Mouse (Mus musculus): ENCODE measurements around the gene Ppp1r1b. TPM values are rescaled to one million over a fixed set of nuclear protein-coding genes. Genes with fewer than 3 reads are reported as not detected.
A peak's percentile ranks its signal among the peaks of the same experiment; 100 is the strongest.

Gene Ppp1r1b
- polyA plus RNA-seq, 1 experiment from 2014 or later = 2.9 TPM

- ATAC-seq = no peak
- H3K27ac ChIP-seq (ENCODE audit: low read length) = peak overlapping the region; percentile 81
- H3K27me3 ChIP-seq (ENCODE audit: control insufficient read depth, insufficient read depth, low read depth, low read length) = peaks cover 60% of the 10 kb centered on the region
- peak overlapping the region; percentile 98 for H3K4me2 ChIP-seq (ENCODE audit: low read length)
- H3K4me1 ChIP-seq (ENCODE audit: control insufficient read depth, insufficient read depth, low read length) = peaks cover 5% of the 10 kb centered on the region
- H3K36me3 ChIP-seq (ENCODE audit: control insufficient read depth, insufficient read depth, low read length) = no peaks in the 10 kb centered on the region
- H3K9ac ChIP-seq (ENCODE audit: low read depth, low read length) = peak overlapping the region; percentile 66; the same call in 1 of the 2 replicates
- 8% methylated on average over 11 of the region's 11 CpGs for WGBS
- no peaks in the 10 kb centered on the region for H3K9me3 ChIP-seq (replicated peaks; ENCODE audit: control insufficient read depth, low read length, poor library complexity, severe bottlenecking)
- peak overlapping the region; percentile 62 for H3K4me3 ChIP-seq (ENCODE audit: low read depth, low read length)
Observed at GRCm38 (mm10) chr11:98339679-98340287, 8.4 kb upstream of the Ppp1r1b start.

GRCm38 (mm10) chr11:98340597-98340996, 7.6 kb upstream of the Ppp1r1b start:
- Histone ChIP-seq H3K27me3 (ENCODE audit: control insufficient read depth, insufficient read depth, low read depth, low read length) (peaks cover 54% of the 10 kb centered on the region), H3K4me2 (ENCODE audit: low read length) (no peak overlapping the region), H3K27ac (ENCODE audit: low read length) (no peak overlapping the region), H3K9ac (ENCODE audit: low read depth, low read length) (no peak overlapping the region), H3K4me1 (ENCODE audit: control insufficient read depth, insufficient read depth, low read length) (peaks cover 7% of the 10 kb centered on the region), H3K9me3 (replicated peaks; ENCODE audit: control insufficient read depth, low read length, poor library complexity, severe bottlenecking) (no peaks in the 10 kb centered on the region), H3K36me3 (ENCODE audit: control insufficient read depth, insufficient read depth, low read length) (no peaks in the 10 kb centered on the region), H3K4me3 (ENCODE audit: low read depth, low read length) (no peak overlapping the region)
- no peak for ATAC-seq
- 4% methylated on average over 4 of the region's 4 CpGs for WGBS

GRCm38 (mm10) chr11:98341174-98341573, 7.0 kb upstream of the Ppp1r1b start:
- Histone ChIP-seq H3K27me3 (ENCODE audit: control insufficient read depth, insufficient read depth, low read depth, low read length) (peaks cover 51% of the 10 kb centered on the region), H3K4me3 (ENCODE audit: low read depth, low read length) (no peak overlapping the region), H3K4me1 (ENCODE audit: control insufficient read depth, insufficient read depth, low read length) (peaks cover 7% of the 10 kb centered on the region), H3K27ac (ENCODE audit: low read length) (no peak overlapping the region), H3K4me2 (ENCODE audit: low read length) (no peak overlapping the region), H3K36me3 (ENCODE audit: control insufficient read depth, insufficient read depth, low read length) (no peaks in the 10 kb centered on the region), H3K9me3 (replicated peaks; ENCODE audit: control insufficient read depth, low read length, poor library complexity, severe bottlenecking) (no peaks in the 10 kb centered on the region), H3K9ac (ENCODE audit: low read depth, low read length) (no peak overlapping the region)
- ATAC-seq = no peak
- 69% methylated on average over 4 of the region's 4 CpGs for WGBS

DNA sequence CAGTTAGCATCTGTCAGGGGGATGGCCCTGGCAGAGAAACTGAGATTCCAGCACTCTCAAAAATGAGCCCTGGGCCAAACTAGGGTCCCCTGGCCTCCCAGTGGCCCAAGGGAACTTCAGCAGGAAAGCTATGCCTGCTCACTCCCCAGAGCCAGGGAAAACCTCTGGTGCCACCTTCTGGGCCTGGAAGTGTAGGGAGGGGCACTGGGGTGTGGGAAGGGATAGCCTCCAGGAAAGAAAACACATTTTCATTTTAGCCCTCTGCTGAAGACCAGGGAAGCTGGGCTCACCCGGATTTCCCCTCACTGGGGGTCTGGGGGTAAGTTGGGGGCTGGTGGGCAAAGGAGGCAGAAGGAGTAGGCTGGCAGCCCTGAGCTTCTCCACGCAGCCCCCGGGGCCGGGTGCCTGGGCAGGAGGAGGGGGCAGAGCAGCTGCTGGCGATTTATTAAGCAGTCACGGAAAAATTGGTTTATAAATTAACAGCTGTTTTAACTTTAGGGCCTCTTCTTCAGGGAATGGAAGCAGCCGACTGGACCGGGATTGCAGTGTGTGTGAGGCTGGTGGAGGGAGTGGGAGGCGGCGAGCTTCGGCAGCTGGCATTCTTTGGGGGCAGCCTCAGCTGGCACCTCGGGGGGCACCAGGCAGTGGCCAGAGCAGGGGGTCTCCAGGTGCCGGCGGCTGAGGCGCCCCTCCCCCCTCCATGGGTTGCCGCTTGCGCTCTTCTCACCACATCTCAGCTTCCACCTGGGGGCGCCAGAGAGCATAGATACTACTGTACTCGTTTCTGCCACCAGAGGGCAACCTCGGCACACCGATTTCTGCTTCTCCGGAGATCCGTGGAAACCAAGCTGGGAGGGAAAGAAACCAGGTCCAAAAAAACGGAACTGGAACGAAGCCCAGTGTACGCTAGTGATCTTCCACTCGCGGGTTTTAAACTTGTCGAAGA, 5.9 kb upstream of the Ppp1r1b start:
- ATAC-seq = peak; percentile 32; the same call in 1 of the 2 replicates
- H3K4me3 ChIP-seq (ENCODE audit: low read depth, low read length) = peak overlapping the region; percentile 26
- WGBS = under 1% methylated on average over 26 of the region's 29 CpGs
- peaks cover 52% of the 10 kb centered on the region for H3K27me3 ChIP-seq (ENCODE audit: control insufficient read depth, insufficient read depth, low read depth, low read length)
- peak overlapping the region; percentile 55 for H3K4me2 ChIP-seq (ENCODE audit: low read length)
- H3K36me3 ChIP-seq (ENCODE audit: control insufficient read depth, insufficient read depth, low read length) = no peaks in the 10 kb centered on the region
- H3K9me3 ChIP-seq (replicated peaks; ENCODE audit: control insufficient read depth, low read length, poor library complexity, severe bottlenecking) = no peaks in the 10 kb centered on the region
- no peak overlapping the region for H3K27ac ChIP-seq (ENCODE audit: low read length)
- H3K9ac ChIP-seq (ENCODE audit: low read depth, low read length) = peak overlapping the region; percentile 27
- peaks cover 7% of the 10 kb centered on the region for H3K4me1 ChIP-seq (ENCODE audit: control insufficient read depth, insufficient read depth, low read length)

DNA sequence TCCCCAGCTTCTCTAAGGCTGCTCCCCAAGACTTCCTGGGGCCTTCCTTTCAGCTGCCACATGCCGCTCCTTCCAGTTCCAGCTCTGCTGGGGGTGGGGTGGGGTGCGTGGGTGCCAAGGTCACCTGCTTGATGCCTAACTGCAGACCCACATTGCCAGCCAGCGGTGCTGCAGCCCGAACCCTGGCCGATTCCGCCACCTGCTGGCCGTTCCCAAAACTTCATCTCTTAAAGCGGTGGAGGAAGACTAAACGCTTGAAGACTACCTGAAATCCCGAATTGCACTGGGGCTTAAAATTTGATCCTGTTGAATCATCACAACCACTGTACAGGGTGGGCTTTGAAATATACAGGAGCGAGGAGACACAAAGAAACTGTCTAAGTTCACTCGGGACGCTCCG, 3.0 kb upstream of the Ppp1r1b start:
- peaks cover 15% of the 10 kb centered on the region for H3K4me1 ChIP-seq (ENCODE audit: control insufficient read depth, insufficient read depth, low read length)
- no peaks in the 10 kb centered on the region for H3K9me3 ChIP-seq (replicated peaks; ENCODE audit: control insufficient read depth, low read length, poor library complexity, severe bottlenecking)
- H3K36me3 ChIP-seq (ENCODE audit: control insufficient read depth, insufficient read depth, low read length) = no peaks in the 10 kb centered on the region
- peaks cover 55% of the 10 kb centered on the region for H3K27me3 ChIP-seq (ENCODE audit: control insufficient read depth, insufficient read depth, low read depth, low read length)
- H3K9ac ChIP-seq (ENCODE audit: low read depth, low read length) = peak overlapping the region; percentile 11; the same call in 1 of the 2 replicates
- H3K4me3 ChIP-seq (ENCODE audit: low read depth, low read length) = 0 out of 2 replicates have a peak overlapping the region, but pooled peaks have one; percentile 7
- ATAC-seq = no peak
- under 1% methylated on average over 14 of the region's 14 CpGs for WGBS
- H3K27ac ChIP-seq (ENCODE audit: low read length) = no peak overlapping the region
- peak overlapping the region; percentile 48 for H3K4me2 ChIP-seq (ENCODE audit: low read length)

DNA sequence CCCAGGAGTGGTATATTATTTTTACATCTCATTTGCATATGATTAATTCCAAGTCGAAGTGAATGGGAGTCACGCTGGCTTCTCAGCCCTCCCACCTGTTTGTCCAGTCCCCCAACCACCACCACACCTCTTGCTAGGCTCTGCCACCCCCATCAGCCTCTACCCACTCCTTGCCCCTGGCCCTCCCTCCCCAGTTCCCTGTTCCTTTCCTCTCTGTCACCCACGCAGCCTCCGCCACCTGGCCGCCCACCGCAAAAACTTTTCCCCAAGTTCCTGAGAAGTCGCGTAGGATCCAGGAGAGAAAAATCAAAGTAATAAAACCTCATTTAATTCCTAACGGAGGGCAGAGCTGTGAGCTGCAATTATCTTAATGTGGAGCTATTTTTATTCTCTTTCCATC, 2.0 kb upstream of the Ppp1r1b start:
- peaks cover 15% of the 10 kb centered on the region for H3K4me1 ChIP-seq (ENCODE audit: control insufficient read depth, insufficient read depth, low read length)
- 6% methylated on average over 9 of the region's 9 CpGs for WGBS
- ATAC-seq = no peak

DNA sequence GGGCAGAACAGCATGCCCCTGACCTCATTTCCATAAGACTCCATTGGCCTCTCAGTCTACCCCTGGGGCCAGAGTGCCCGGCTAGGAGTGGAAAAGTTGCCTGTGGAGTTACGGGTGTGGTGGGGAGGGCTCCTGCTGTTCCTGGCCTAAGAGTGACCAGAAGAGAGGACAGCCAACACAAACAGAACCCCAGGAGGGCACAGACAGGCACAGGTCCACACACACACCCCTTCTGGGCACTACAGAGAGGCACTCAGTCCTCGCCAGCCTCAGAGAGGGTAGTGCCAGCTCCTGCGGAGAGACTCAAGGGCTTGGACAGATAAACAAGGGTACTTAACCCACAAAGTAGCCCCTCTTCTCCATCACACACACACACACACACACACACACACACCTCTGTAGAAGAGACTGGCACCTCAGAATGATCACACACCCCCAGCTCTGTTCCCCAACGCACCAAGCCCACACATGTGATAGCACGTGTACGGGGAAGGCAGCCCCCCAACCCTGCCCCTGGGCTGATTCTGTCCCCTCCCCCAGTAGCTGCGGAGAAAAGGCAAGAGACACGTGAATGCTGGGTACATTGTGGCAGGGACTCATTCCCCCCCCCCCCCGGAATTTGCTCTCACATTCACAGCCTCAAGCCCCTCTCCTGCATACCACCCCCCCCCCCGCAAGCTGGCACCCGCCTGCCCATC, 670 bp upstream of the Ppp1r1b start:
- Histone ChIP-seq H3K9ac (ENCODE audit: low read depth, low read length) (0 out of 2 replicates have a peak overlapping the region, but pooled peaks have one; percentile 70), H3K27ac (ENCODE audit: low read length) (no peak overlapping the region), H3K36me3 (ENCODE audit: control insufficient read depth, insufficient read depth, low read length) (no peaks in the 10 kb centered on the region), H3K4me3 (ENCODE audit: low read depth, low read length) (no peak overlapping the region; the same call in 1 of the 2 replicates), H3K4me2 (ENCODE audit: low read length) (peak overlapping the region; percentile 100), H3K9me3 (replicated peaks; ENCODE audit: control insufficient read depth, low read length, poor library complexity, severe bottlenecking) (no peaks in the 10 kb centered on the region), H3K27me3 (ENCODE audit: control insufficient read depth, insufficient read depth, low read depth, low read length) (peaks cover 59% of the 10 kb centered on the region), H3K4me1 (ENCODE audit: control insufficient read depth, insufficient read depth, low read length) (peaks cover 15% of the 10 kb centered on the region)
- no peak for ATAC-seq
- 2% methylated on average over 9 of the region's 12 CpGs for WGBS

More for the DNA sequence above, 2.0 kb upstream of the Ppp1r1b start:
- no peaks in the 10 kb centered on the region for H3K9me3 ChIP-seq (replicated peaks; ENCODE audit: control insufficient read depth, low read length, poor library complexity, severe bottlenecking)
- H3K27me3 ChIP-seq (ENCODE audit: control insufficient read depth, insufficient read depth, low read depth, low read length) = peaks cover 61% of the 10 kb centered on the region
- no peak overlapping the region for H3K27ac ChIP-seq (ENCODE audit: low read length)
- H3K4me3 ChIP-seq (ENCODE audit: low read depth, low read length) = no peak overlapping the region
- H3K4me2 ChIP-seq (ENCODE audit: low read length) = no peak overlapping the region
- H3K36me3 ChIP-seq (ENCODE audit: control insufficient read depth, insufficient read depth, low read length) = no peaks in the 10 kb centered on the region
- H3K9ac ChIP-seq (ENCODE audit: low read depth, low read length) = no peak overlapping the region

GRCm38 (mm10) chr11:98349308-98349707, 1.1 kb downstream of the Ppp1r1b start:
- 4% methylated on average over 9 of the region's 9 CpGs for WGBS
- H3K27ac ChIP-seq (ENCODE audit: low read length) = no peak overlapping the region
- H3K36me3 ChIP-seq (ENCODE audit: control insufficient read depth, insufficient read depth, low read length) = no peaks in the 10 kb centered on the region
- H3K9ac ChIP-seq (ENCODE audit: low read depth, low read length) = no peak overlapping the region
- H3K4me2 ChIP-seq (ENCODE audit: low read length) = peak overlapping the region; percentile 100; the same call in 1 of the 2 replicates
- peaks cover 15% of the 10 kb centered on the region for H3K4me1 ChIP-seq (ENCODE audit: control insufficient read depth, insufficient read depth, low read length)
- H3K9me3 ChIP-seq (replicated peaks; ENCODE audit: control insufficient read depth, low read length, poor library complexity, severe bottlenecking) = no peaks in the 10 kb centered on the region
- ATAC-seq = no peak
- H3K4me3 ChIP-seq (ENCODE audit: low read depth, low read length) = peak overlapping the region; percentile 67
- peaks cover 66% of the 10 kb centered on the region for H3K27me3 ChIP-seq (ENCODE audit: control insufficient read depth, insufficient read depth, low read depth, low read length)

Measured in midbrain, embryonic 16.5 days (tissue).